Mouse (Mus musculus) cortical plate, adult 2 months (tissue): ENCODE data around the gene Nrd1. TPM values are rescaled to one million over a fixed set of nuclear protein-coding genes. Genes with fewer than 3 reads are reported as not detected.
A peak's percentile ranks its signal among the peaks of the same experiment; 100 is the strongest.

Experiments
- H3K27ac ChIP-seq: fragments of 200-500 bp; 2 replicates; pipeline ENCODE4 v1.5.1; 2012; ENCODE audit warnings: low read length, control low read depth, inconsistent platforms; ENCODE audit not compliant: insufficient read depth
- H3K4me1 ChIP-seq: fragments of 200-500 bp; 2 replicates; pipeline ENCODE4 v1.6.1; 2011; ENCODE audit warnings: low read length; ENCODE audit not compliant: control insufficient read depth, insufficient read depth
- H3K4me3 ChIP-seq: fragments of 200-500 bp; 2 replicates; pipeline ENCODE4 v1.5.1; 2011; ENCODE audit warnings: mild to moderate bottlenecking, low read length, control low read depth; ENCODE audit not compliant: insufficient read depth
- CTCF ChIP-seq: fragments of 200-500 bp; IDR thresholded peaks from 2 replicates; pipeline ENCODE4 v1.5.1; 2011; ENCODE audit warnings: mild to moderate bottlenecking, control low read depth, low read length; ENCODE audit not compliant: insufficient read depth; ENCODE audit errors: extremely low read depth
- POLR2A ChIP-seq: fragments of 200-500 bp; IDR thresholded peaks from 2 replicates; pipeline ENCODE4 v1.6.1; 2011; ENCODE audit warnings: mild to moderate bottlenecking, low read length, control low read depth; ENCODE audit not compliant: insufficient read depth; ENCODE audit errors: extremely low read depth
- polyA plus RNA-seq: library from polyadenylated mRNA; depleted of rRNA; stranded (reverse); fragments of >200 nt; gene quantifications from 2 replicates; pipeline ENCODE4 v1.2.3, GENCODE M21; 2012

Gene Nrd1
- polyA plus RNA-seq, 1 experiment: 152 TPM

DNA sequence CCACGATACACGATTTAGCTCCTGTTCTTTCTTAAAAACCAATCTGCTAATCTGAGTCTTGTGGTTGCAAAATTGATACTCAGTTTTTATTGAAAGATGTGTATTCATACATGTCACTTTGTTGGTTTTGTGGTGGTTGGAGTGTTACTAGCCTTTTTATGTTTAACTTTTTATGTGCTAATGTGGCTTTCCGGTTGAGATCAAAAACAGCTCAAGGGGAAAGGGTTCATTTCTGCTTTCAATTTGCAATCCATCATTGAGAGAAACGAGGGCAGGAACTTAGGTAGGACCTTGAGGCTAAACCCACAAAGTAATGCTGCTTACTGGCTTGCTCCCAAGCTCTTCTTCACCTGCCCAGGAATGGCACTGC lies 13.0 kb upstream of the Nrd1 start:
- Histone ChIP-seq H3K4me3 (no peak overlapping the region), H3K4me1 (no peaks in the 10 kb centered on the region), H3K27ac (no peak overlapping the region)
- no peak for TF ChIP-seq CTCF

DNA sequence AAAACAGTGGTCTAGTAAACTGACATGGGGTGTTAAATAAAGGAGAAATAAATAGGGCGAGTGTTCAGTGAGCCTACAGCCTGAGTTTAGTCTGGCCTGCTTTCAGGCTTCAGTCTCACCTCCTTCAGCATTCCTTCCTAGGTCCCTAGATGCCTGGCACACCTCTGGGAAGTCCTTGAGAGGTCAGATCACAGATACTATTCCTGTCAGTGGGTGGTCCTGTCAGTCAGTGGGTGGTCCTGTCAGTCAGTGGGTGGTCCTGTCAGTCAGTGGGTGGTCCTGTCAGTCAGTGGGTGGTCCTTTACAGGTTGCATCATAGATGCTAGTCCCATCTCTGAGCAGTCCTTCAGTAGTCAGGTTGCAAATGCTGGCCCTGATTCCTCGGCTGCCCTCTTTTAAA lies 11.0 kb upstream of the Nrd1 start:
- TF ChIP-seq CTCF (no peak), POLR2A (no peak)
- H3K4me1 ChIP-seq: no peaks in the 10 kb centered on the region
- no peak overlapping the region for H3K27ac ChIP-seq
- H3K4me3 ChIP-seq: no peak overlapping the region

DNA sequence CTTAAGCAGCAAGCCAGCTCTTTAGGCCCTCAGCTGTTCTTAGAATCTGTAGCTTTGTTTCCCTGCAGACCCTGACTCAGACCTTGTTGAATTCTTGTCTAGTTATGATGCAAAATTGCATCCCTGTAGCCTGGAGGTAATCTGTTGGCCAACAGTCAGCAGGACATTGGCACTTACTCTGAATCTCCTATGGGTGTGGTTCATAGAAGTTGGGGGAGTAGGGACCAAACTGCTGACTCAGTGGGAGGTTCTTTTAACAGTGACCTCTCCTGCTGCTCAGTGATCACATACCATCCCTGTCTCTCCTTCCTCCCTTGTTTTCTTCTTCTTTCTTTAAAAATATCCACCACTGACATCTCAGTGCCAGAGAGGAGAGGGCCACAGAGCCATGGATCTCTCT lies 10.4 kb upstream of the Nrd1 start:
- Histone ChIP-seq H3K4me3 (no peak overlapping the region), H3K27ac (no peak overlapping the region), H3K4me1 (no peaks in the 10 kb centered on the region)
- no peak for TF ChIP-seq CTCF
- TF ChIP-seq POLR2A: no peak

DNA sequence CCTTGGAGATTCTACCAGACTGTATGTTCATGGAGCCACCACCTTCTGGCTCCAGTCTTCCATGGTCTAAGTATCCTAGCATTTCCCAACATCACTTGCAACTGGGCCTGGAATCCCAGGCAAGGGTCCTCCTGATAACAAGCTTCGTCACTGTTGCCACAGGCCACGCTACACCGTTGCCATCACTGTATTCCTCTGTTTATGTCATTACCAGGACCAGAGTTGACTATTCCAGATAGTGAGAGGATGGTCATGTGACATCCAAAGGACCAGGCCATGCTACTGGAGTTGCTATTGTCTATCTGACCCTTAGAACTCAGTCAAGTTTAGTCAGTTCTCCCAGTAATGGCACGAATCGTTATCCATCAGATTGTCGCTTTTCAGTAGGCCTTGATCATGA lies 9.9 kb upstream of the Nrd1 start:
- H3K4me1 ChIP-seq: no peaks in the 10 kb centered on the region
- TF ChIP-seq CTCF: no peak
- no peak for TF ChIP-seq POLR2A
- no peak overlapping the region for H3K4me3 ChIP-seq
- no peak overlapping the region for H3K27ac ChIP-seq

DNA sequence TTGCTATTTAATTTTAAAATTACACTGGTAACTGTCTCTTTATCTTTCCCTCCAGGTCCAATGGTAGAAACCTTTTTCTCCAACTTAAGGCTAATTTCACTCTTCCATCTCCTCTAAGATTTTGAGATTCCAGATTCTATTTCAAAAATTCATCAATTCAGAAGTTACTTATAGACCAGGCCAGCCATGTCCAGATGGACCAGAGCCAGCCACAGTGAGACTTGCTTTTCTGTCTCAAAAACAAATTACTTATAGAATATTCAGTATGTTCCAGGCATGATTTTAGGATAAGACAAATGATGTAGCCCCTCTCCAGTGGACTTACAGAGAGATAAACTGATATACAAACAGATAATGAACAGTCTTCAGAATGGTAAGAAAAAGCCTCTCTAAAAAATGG lies 8.6 kb upstream of the Nrd1 start:
- Histone ChIP-seq H3K4me3 (no peak overlapping the region), H3K27ac (no peak overlapping the region), H3K4me1 (no peaks in the 10 kb centered on the region)
- TF ChIP-seq CTCF (no peak), POLR2A (no peak)

DNA sequence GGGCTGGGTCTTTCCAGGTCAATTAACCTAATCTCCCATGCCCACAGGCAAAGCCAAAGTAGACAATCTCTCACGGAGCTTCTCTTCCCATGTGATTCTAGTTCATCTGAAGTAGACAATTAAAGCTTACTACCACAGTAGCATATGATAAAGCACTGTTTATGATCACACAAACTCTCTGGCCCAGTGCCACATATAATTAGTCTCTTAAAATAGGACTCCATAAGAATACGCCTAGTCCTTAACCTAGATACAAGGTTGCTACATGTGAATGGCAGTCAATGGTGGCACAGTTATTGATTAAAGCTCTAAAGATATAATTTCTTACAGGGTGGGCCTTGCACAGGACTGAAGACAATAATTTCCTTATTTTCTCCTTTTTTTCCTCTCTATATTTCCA lies 7.5 kb upstream of the Nrd1 start:
- TF ChIP-seq POLR2A (no peak), CTCF (no peak)
- H3K4me1 ChIP-seq: no peaks in the 10 kb centered on the region
- no peak overlapping the region for H3K4me3 ChIP-seq
- H3K27ac ChIP-seq: no peak overlapping the region

DNA sequence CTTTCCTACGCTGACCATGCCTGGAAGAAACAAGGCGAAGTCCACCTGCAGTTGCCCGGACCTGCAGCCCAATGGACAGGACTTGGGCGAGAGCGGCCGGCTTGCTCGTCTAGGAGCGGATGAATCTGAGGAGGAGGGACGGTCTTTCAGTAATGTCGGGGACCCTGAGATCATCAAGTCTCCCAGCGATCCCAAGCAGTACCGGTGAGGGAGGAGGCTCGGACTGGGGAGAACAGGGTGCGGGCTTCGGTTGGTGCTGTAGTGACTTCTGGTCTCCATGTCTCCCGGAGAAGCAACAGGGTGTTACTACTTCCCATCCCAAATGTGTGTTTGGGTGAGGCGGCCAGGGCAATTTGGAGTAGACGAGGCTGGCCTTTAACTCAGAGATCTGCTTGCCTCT lies 506 bp downstream of the Nrd1 start:
- TF ChIP-seq POLR2A: no peak
- no peak for TF ChIP-seq CTCF
- Histone ChIP-seq H3K4me1 (peaks cover 2% of the 10 kb centered on the region), H3K27ac (peak overlapping the region; percentile 66), H3K4me3 (peak overlapping the region; percentile 80)

DNA sequence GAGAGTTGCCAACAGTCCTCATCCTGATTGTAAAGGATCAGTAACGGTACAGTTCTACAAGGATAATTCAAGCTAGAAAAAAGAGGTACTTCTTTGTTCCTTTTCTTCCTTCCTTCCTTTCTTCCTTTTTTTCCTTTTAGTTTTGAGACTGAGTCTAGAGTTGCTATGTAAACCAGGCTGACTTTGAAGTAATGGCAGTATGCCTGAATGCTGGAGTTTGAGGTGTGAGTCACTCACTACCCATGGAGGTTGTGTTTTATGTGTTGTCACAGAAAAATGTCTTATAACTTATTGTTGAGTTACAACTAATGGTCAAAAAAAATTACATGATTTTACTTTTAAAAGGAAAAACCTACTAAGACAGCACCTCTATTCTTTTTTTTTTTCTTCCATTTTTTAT lies 7.6 kb downstream of the Nrd1 start:
- H3K4me1 ChIP-seq: peaks cover 2% of the 10 kb centered on the region; the same call in 1 of the 2 replicates

DNA sequence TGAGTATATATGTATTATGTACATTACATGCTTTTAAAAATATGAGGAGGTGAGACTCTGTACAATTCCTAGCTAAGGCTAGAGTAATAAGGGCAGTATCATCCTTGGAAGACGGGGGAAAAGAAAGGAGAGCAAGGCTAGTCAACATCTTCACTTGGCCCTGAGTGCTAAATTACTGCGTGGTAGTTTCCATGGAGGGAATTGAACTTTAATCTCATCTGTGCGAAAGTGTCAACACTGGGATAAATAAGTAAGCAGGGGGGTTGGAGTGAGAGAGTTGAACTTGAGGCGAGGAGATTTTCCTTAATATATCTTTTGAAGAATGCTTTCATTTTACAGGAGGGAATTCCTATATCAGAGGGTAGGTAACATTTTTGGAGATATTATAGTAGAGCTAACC lies 13.6 kb downstream of the Nrd1 start:
- no peak for TF ChIP-seq POLR2A
- no peak for TF ChIP-seq CTCF
- H3K4me3 ChIP-seq: no peak overlapping the region
- no peaks in the 10 kb centered on the region for H3K4me1 ChIP-seq
- H3K27ac ChIP-seq: no peak overlapping the region

More for the DNA sequence above, 7.6 kb downstream of the Nrd1 start:
- TF ChIP-seq CTCF: no peak
- TF ChIP-seq POLR2A: no peak
- no peak overlapping the region for H3K4me3 ChIP-seq
- no peak overlapping the region for H3K27ac ChIP-seq

DNA sequence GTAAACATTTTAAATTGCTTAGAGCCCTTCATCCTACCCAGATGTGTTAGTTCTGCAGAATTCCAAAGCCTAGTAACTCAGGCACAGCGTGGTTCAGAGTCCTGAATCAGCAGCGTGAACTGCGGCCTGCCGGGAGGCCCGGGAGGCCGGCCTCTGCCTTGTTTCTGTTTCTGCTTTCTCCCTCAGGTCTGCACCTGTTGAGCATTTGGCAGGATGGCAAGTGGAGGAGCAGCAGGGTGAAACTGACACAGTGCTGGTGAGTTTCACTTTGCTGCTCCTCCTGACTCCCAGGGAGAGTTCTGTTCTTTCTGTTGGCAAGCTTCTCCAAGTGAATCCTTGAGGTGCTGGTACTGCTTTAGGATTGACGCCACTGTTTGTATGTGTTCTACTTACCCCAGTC lies 17.0 kb downstream of the Nrd1 start:
- Histone ChIP-seq H3K27ac (no peak overlapping the region), H3K4me1 (no peaks in the 10 kb centered on the region), H3K4me3 (no peak overlapping the region)
- TF ChIP-seq POLR2A (no peak), CTCF (no peak)

DNA sequence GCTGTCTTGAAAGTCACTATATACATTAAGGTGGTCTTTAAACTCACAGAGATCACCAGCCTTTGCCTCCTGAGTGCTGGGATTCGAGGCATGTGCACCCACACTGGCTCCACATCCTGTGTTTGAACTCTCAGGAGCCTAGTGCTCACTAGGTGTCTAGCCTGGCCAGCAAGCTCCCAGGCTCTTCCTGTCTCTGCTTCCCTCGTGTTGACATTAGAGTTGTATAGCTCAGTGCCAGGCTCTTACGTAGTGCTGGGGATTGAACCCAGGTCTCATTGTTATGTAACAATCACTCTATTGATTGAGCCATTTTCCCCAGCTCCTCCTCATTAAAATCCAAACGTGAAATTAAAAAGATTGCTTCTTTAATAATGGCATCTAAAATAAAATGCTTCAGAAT lies 18.8 kb downstream of the Nrd1 start:
- Histone ChIP-seq H3K4me1 (no peaks in the 10 kb centered on the region), H3K4me3 (no peak overlapping the region), H3K27ac (no peak overlapping the region)
- TF ChIP-seq POLR2A (no peak), CTCF (no peak)

DNA sequence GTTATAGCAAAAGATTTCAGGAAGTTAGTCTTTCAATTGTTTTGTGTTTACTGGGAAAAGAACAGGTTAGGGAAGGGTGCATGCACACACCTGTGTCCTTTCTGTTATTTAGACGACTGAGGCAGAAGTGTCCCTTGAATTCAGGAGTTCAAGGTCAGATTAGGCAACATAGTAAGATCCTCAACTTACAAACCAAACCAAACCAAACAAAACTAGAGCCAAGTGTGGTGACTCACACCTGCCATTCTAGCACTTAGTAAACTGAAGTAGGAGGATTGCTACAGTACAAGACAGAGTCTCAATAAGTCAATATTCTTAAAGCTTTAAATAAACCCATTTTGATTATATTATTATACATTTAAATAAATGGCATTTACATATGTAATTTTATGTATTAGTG lies 21.5 kb downstream of the Nrd1 start:
- TF ChIP-seq POLR2A (no peak), CTCF (no peak)
- Histone ChIP-seq H3K27ac (no peak overlapping the region), H3K4me1 (no peaks in the 10 kb centered on the region), H3K4me3 (no peak overlapping the region)
